Mouse (Mus musculus): ENCODE measurements around the gene Itgal.

The Itgal gene

DNA sequence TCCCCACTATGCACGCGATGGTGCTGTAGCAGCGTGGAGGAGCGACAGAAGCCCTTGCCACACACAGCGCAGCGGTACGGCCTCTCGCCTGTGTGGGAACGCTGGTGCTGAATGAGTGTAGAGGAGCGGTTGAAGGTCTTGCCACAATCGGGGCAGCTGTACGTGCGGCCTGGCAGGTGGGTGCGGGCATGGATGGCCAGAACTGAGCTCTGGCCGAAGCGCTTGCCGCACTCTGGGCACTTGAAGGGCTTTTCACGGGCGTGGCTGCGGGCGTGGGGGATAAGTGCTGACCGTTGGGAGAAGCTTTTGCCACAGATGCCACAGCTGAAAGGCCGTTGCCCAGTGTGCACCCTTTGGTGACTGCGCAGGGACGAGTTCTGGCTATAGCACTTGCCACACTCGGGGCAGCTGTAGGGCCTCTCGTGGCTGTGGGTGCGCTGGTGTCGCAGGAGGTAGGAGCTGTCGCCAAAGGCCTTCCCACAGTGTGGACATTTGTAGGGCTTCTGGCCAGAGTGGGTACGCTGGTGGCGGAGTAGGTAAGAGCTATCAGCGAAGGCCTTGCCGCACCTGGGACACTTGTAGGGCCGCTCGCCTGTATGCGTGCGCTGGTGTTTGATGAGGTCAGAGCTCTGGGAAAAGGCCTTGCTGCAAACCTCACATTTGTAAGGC lies 47.4 kb downstream of the Itgal start:
- DNase-seq = no peak

GRCm38 (mm10) chr7:127344371-127344770 lies 48.3 kb downstream of the Itgal start:
- no peak for DNase-seq

- no peak for DNase-seq
These were observed 49.0 kb downstream of the Itgal start for GRCm38 (mm10) chr7:127345092-127345491.

- DNase-seq = peak; percentile 93
These were observed 49.7 kb downstream of the Itgal start, which contains the start of gene Zfp768 for GRCm38 (mm10) chr7:127345512-127346325. TSS of gene Zfp768 (minus strand) at chr7:127345589.

DNA sequence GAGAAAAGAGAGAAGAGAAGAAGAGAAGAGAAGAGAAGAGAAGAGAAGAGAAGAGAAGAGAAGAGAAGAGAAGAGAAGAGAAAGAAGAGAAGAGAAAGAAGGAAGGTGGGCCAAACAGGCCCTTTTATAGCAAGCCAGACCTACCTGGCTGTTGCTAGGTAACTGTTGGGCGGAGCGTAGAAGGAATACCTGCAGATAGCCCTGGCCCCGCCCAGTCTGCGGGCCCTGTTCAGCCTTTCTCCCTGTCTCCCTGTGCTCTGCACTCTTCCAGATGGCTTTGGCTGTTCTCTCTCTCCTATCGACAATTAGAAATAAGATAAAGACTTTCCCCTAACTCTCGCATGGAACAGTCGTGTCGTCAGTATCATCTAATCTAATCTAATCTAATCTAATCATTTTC lies 50.6 kb downstream of the Itgal start:
- DNase-seq = no peak

- no peak for DNase-seq
These were observed 55.4 kb downstream of the Itgal start for GRCm38 (mm10) chr7:127351230-127352004.

DNA sequence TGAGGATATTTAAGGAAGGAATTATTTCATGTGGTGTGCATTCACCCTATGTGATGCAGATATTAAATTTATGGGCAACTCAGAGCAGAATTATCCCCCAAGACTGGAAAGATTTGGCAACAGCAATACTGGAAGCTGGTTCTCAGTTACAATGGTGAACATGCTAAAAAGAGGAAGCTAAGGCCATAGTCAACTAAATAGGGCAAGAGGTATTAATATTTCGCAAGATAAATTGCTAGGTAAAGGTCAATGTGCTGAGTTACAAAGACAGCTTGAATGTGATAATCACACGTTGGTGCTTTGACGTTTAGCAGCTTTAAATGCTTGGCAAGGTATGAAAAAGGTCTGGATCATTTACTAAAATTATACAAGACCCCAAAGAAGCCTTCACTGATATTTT lies 59.7 kb downstream of the Itgal start:
- no peak for DNase-seq

GRCm38 (mm10) chr7:127357871-127358270 lies 61.8 kb downstream of the Itgal start:
- no peak for DNase-seq

GRCm38 (mm10) chr7:127358472-127358871 lies 62.4 kb downstream of the Itgal start:
- no peak for DNase-seq

GRCm38 (mm10) chr7:127360265-127360664 lies 64.2 kb downstream of the Itgal start:
- DNase-seq = no peak

DNA sequence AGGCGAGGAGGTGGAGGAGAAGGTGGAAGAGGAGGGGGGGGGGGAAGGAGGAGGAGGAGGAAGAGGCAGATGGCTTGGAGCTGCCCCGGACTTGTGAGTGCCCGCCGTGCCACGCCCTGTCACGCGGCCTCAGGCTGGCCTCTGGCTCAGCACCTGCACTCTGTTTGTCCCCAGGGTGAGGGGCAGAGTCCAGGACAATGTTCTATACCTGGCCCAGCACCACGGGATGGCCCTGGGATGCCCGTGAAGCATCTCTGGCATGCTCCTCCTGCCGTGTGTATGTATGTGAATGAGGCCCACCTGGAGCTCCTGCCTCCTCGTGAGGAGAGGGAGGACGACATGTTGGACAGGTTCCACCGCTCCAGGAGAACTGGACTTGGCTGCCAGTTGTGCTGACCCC lies 65.4 kb downstream of the Itgal start:
- no peak for DNase-seq

GRCm38 (mm10) chr7:127362418-127362817 lies 66.4 kb downstream of the Itgal start:
- peak; percentile 31 for DNase-seq

- no peak for DNase-seq
These were observed 67.4 kb downstream of the Itgal start for GRCm38 (mm10) chr7:127363475-127363921.

DNA sequence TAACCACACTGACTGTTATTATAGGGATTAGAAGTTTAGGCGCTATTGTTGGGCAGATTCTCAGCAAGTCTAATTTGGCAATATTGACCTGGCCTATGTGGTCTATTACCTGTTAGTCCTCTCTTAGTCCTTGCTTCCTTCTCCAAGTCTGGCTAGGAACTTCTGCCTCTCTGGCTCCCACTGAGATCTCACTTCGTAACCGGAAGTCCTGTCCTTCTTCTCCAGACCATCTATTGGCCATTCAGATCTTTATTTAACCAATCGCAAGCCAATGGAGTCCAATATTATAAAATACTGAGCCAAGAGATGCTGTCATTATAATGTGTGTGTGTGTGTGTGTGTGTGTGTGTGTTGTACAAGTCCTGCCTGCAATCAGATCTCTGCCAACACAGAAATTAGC lies 68.1 kb downstream of the Itgal start:
- DNase-seq = no peak

DNA sequence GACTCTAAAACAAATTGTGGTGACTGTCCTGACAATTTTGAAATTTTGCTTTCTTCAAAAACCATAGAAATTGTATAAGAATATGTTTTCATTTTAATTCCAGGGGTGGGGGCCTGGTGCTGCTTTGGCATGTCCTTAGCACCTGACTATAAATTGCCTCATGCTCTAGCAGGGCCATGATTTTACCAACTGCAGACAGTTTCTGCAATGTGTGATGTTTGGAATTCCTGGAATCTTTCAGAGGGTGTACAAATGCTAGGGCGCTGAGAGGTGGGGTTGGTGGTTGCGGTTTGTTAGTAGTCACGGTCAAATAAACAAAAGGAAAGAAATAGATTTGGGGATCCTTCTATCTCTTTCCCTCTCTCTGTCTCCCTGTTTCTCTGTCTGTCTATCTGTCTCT lies 70.2 kb downstream of the Itgal start:
- DNase-seq = no peak

DNA sequence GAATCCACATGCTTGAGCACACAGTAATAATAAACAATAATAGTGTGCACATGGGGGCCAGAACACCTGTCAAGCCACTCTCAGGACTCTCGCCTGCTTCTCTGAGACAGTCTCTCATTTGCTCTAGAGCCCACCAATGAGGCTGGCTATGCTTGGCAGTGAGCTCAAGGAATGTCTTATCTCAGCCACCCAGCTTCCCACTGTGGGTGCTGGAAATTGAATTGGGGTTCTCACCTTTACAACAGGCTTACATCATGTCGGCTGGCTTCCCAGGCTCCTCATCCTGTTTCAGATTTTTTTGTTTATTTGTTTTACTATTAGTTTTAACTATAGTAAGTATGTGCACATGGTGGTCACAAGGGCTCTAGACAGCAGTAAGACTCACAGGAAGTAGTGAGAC lies 75.2 kb downstream of the Itgal start:
- no peak for DNase-seq

DNA sequence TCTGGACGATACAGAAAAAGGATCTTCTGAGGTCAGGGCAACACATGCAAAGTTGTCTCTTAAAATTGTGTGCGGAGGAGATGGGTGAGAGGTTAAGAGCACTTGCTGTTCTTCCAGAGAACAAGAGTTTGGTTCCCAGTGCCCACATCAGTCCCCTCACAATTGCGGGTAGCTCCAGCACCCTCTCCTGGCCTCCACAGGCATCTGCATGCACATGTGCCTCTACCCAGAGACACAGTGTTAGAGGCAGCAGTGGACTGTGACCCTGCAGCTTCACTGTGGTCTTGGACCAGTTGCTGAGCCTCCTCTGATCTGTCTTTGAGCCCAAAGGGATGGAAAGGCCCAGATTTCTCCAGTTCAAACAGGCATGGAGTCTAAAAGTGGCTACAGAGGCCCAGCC lies 75.8 kb downstream of the Itgal start:
- DNase-seq = peak; percentile 26

GRCm38 (mm10) chr7:127375271-127376245 lies 79.5 kb downstream of the Itgal start, which contains the start of gene Zfp747:
TSS of gene Zfp747 (minus strand) at chr7:127376050.
- peak; percentile 94 for DNase-seq

DNA sequence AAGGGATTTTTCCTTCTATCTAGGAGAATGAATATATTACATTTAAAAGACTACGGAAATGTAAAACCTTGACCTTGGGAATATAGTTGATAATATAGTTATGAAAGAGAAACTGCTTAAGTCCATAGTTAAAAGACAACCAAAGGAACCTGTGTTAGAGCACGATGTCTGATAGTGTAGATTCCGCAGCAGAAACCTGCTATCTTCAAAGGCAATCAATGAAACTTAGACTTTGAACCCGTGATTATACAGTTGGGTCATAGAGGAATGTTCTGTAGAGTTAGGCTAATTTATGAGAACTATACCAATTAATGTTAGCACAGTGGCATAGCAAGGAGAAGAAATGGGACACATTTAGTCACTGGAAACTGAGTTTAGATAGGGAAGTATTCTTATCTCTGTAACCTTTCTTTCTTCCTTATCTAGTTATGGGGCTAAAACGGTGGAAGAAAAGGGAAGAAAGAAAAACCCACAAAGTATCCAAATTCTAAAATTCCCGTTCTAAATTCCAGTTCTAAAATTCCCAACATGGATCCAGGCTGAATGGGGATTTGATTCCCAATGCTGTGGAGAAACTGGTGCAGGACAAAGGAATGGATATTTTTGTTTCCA lies 82.4 kb downstream of the Itgal start:
- DNase-seq = no peak

All from thymus, postnatal 25 days (tissue).